Mouse (Mus musculus): ENCODE data around the gene Sin3b. TPM values are rescaled to one million over a fixed set of nuclear protein-coding genes. Genes with fewer than 3 reads are reported as not detected.
"Not testable (repeated sequence)": the region's sequence is repeated elsewhere in the genome, so short reads cannot be mapped to it uniquely, and the experiment has no call there.

Gene Sin3b
- polyA plus RNA-seq (2014; fragmentation: Nextera tagmentation; extraction: Ambion mirVana) = 147 and 155 TPM in 2 replicates

DNA sequence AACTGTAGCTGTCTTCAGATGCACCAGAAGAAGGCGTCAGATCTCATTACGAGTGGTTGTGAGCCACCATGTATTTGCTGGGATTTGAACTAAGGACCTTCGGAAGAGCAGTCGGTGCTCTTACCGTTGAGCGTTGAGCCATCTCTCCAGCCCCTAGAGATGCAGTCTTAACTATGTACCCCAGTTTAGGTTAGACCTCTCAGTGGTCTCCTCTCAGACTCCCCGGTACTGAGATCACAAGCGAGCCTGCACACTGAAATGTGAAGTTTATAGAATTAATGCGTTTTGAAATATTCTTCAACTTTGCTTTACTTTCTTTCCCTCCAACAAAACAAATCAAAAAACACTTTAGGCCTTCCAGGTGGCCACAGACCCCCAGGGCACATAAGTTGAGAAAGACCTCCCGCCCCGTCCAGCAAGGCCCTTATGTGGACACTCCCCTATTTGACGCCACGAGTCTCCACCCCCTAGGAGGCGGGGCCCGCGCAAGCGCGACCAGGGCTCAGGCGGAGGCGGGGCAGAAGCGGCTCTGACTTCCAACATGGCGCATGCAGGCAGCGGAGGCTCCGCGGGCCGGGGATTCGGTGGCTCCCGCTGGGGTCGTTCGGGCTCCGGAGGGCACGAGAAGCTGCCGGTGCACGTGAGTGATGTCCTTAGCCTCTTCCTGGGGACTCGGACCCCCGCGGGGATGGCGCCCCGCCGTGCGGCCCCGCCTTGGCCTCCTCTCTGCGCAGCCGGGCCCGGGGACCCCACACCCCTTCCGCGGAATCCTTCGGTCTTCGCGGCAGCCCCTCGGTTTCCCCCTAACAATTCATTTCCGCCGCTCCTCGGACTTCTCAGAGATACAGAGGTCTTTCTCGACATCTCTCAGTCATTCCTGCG is at the start of gene Sin3b:
Sin3b (plus strand) TSS at position 517 of the 882 bp plus-strand sequence.
- H3K27me3 ChIP-seq (ENCODE audit: control insufficient read depth, insufficient read depth, low read length) = no peaks in the 10 kb centered on the region
- peaks cover 26% of the 10 kb centered on the region for H3K36me3 ChIP-seq (ENCODE audit: control insufficient read depth, insufficient read depth, low read length)
- no peaks in the 10 kb centered on the region for H3K9me3 ChIP-seq (ENCODE audit: control insufficient read depth, low read length)
- peaks cover 7% of the 10 kb centered on the region for H3K4me1 ChIP-seq (ENCODE audit: control insufficient read depth, insufficient read depth, low read length)
- H3K9ac ChIP-seq (ENCODE audit: low read length) = peak within 1 kb of the TSS; percentile 86
- H3K4me2 ChIP-seq = peak within 1 kb of the TSS; percentile 90
- ATAC-seq (ENCODE audit: low FRiP score) (peak; percentile 99), DNase-seq (ENCODE audit: low spot score, missing footprints) (peak; percentile 98)
- peak within 1 kb of the TSS; percentile 76 for H3K4me3 ChIP-seq (ENCODE audit: low read depth, low read length)
- 14% methylated on average over 56 of the region's 56 CpGs for WGBS
- no peak within 1 kb of the TSS for H3K27ac ChIP-seq (ENCODE audit: low read depth, low read length)

DNA sequence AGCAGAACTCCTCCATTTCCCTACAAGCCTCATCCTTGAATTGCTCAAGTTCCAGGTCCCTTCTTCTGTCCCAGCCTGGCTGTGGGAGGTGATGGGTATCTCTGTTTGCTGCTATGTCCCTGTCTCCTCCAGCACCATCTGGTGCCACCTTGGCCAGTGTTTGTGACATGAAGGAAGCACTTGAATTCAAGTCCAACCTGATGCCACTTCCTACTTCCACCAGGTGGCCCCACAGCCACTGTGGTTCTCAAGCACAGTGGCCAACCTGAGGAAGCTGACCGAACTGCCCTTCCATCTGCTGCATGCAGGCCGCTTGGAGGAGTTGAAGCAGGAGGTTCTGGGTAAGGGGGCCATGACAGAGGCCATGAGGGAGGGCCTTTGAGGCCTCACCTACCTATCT is 48.9 kb upstream of the Sin3b start:
- DNase-seq (ENCODE audit: low spot score, missing footprints) = no peak
- no peak overlapping the region for H3K9ac ChIP-seq (ENCODE audit: low read length)
- H3K9me3 ChIP-seq (ENCODE audit: control insufficient read depth, low read length) = no peaks in the 10 kb centered on the region
- no peak overlapping the region for H3K4me3 ChIP-seq (ENCODE audit: low read depth, low read length)
- no peaks in the 10 kb centered on the region for H3K27me3 ChIP-seq (ENCODE audit: control insufficient read depth, insufficient read depth, low read length)
- no peaks in the 10 kb centered on the region for H3K4me1 ChIP-seq (ENCODE audit: control insufficient read depth, insufficient read depth, low read length)
- no peak for ATAC-seq (ENCODE audit: low FRiP score)
- H3K36me3 ChIP-seq (ENCODE audit: control insufficient read depth, insufficient read depth, low read length) = no peaks in the 10 kb centered on the region
- no peak overlapping the region for H3K27ac ChIP-seq (ENCODE audit: low read depth, low read length)
- 85% methylated on average over 2 of the region's 2 CpGs for WGBS
- no peak overlapping the region for H3K4me2 ChIP-seq

DNA sequence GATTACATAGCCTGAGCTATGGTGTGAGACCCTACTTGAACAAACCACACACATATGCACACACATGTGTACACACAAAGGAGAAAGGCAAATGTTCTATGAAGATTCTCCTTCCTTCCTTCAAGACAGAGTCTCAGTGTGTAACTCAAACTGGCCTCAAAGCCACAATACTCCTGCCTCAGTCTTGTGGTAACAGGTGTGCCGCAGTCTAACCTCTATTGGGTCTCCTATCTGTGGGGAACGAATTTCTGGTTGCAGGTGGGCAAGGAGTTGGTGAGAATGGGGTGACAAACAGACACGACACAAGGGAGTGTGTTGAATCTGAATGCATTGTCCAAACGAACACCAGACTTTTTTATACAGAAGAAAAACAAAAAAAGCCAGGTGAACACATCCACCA is 46.6 kb upstream of the Sin3b start:
- Histone ChIP-seq H3K4me2 (no peak overlapping the region), H3K36me3 (ENCODE audit: control insufficient read depth, insufficient read depth, low read length) (no peaks in the 10 kb centered on the region), H3K4me3 (ENCODE audit: low read depth, low read length) (no peak overlapping the region), H3K9me3 (ENCODE audit: control insufficient read depth, low read length) (no peaks in the 10 kb centered on the region), H3K9ac (ENCODE audit: low read length) (no peak overlapping the region), H3K27me3 (ENCODE audit: control insufficient read depth, insufficient read depth, low read length) (no peaks in the 10 kb centered on the region), H3K4me1 (ENCODE audit: control insufficient read depth, insufficient read depth, low read length) (no peaks in the 10 kb centered on the region), H3K27ac (ENCODE audit: low read depth, low read length) (no peak overlapping the region)
- DNase-seq (ENCODE audit: low spot score, missing footprints) (no peak), ATAC-seq (ENCODE audit: low FRiP score) (no peak)
- 62% methylated on average over 4 of the region's 4 CpGs for WGBS

DNA sequence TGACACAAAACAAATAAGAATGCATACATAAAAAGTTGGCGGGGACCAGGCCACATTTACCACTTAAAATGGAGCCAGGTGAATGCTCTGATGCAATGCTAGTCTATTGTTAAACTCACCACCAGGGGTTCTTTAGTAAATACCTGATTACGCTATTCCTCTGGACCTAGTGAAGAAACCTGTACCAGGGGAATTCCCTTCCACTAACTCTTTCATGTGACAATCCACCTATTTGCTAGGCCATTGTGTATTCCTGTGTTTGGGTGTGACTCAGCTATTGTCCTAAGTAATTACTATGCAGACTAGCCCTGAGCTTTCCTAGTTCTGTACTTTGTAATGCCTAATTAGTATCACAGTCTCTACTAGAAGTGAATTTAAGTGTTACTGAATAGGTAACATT is 46.2 kb upstream of the Sin3b start:
- 46% methylated on average over 2 of the region's 2 CpGs for WGBS
- not testable (repeated sequence) for H3K36me3 ChIP-seq (ENCODE audit: control insufficient read depth, insufficient read depth, low read length); H3K4me1 ChIP-seq (ENCODE audit: control insufficient read depth, insufficient read depth, low read length); H3K27ac ChIP-seq (ENCODE audit: low read depth, low read length); ATAC-seq (ENCODE audit: low FRiP score); H3K9ac ChIP-seq (ENCODE audit: low read length); H3K27me3 ChIP-seq (ENCODE audit: control insufficient read depth, insufficient read depth, low read length); DNase-seq (ENCODE audit: low spot score, missing footprints); H3K9me3 ChIP-seq (ENCODE audit: control insufficient read depth, low read length); H3K4me2 ChIP-seq; H3K4me3 ChIP-seq (ENCODE audit: low read depth, low read length)

DNA sequence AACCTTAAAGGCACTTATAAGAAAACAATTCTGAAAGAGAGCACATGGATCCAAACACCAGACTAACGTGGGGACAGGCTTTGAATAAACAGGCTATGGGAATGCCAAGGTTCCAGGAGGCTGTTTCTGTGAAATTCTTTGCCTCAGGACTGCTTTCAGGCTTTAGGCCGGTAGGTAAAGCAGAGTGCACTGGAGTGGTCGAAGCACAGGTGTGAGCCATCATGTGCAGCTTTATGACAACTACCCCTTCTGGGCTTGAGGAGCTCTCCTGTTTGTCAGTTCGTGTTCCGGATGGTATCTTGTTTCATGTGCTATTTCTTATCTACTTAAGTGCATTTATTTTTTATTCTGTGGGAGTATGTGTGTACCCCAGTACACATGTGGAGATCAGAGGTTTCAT is 45.8 kb upstream of the Sin3b start:
- WGBS = 72% methylated on average over 5 of the region's 5 CpGs
- H3K9me3 ChIP-seq (ENCODE audit: control insufficient read depth, low read length) = no peaks in the 10 kb centered on the region

DNA sequence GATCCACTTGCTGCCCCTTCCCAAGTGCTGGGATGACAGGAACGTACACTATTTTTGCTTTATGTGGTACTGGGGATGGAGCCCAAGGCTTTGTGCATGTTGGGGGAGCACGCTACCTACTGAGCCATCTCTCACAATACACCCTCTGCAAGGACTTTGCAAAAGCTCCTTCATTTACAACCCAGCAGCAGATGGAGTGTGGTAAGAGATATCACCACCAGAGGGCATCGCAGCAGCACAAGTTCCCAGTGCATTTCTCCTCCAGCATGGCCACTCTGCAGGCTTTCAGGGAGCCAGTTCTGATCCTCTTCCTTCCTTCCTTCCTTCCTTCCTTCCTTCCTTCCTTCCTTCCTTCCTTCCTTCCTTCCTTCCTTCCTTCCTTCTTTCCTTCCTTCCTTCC is 43.0 kb upstream of the Sin3b start:
- Histone ChIP-seq H3K9ac (ENCODE audit: low read length) (no peak overlapping the region), H3K27ac (ENCODE audit: low read depth, low read length) (no peak overlapping the region), H3K4me2 (no peak overlapping the region), H3K4me1 (ENCODE audit: control insufficient read depth, insufficient read depth, low read length) (no peaks in the 10 kb centered on the region), H3K9me3 (ENCODE audit: control insufficient read depth, low read length) (no peaks in the 10 kb centered on the region), H3K4me3 (ENCODE audit: low read depth, low read length) (no peak overlapping the region), H3K36me3 (ENCODE audit: control insufficient read depth, insufficient read depth, low read length) (no peaks in the 10 kb centered on the region), H3K27me3 (ENCODE audit: control insufficient read depth, insufficient read depth, low read length) (no peaks in the 10 kb centered on the region)
- peak; percentile 91 for DNase-seq (ENCODE audit: low spot score, missing footprints)
- 13% methylated on average over 3 of the region's 3 CpGs for WGBS
- no peak for ATAC-seq (ENCODE audit: low FRiP score)

More for the DNA sequence above, 45.8 kb upstream of the Sin3b start:
- Histone ChIP-seq H3K4me2 (no peak overlapping the region), H3K27ac (ENCODE audit: low read depth, low read length) (no peak overlapping the region), H3K9ac (ENCODE audit: low read length) (no peak overlapping the region), H3K27me3 (ENCODE audit: control insufficient read depth, insufficient read depth, low read length) (no peaks in the 10 kb centered on the region), H3K4me3 (ENCODE audit: low read depth, low read length) (no peak overlapping the region), H3K36me3 (ENCODE audit: control insufficient read depth, insufficient read depth, low read length) (no peaks in the 10 kb centered on the region), H3K4me1 (ENCODE audit: control insufficient read depth, insufficient read depth, low read length) (no peaks in the 10 kb centered on the region)
- ATAC-seq (ENCODE audit: low FRiP score) = no peak
- DNase-seq (ENCODE audit: low spot score, missing footprints) = no peak

DNA sequence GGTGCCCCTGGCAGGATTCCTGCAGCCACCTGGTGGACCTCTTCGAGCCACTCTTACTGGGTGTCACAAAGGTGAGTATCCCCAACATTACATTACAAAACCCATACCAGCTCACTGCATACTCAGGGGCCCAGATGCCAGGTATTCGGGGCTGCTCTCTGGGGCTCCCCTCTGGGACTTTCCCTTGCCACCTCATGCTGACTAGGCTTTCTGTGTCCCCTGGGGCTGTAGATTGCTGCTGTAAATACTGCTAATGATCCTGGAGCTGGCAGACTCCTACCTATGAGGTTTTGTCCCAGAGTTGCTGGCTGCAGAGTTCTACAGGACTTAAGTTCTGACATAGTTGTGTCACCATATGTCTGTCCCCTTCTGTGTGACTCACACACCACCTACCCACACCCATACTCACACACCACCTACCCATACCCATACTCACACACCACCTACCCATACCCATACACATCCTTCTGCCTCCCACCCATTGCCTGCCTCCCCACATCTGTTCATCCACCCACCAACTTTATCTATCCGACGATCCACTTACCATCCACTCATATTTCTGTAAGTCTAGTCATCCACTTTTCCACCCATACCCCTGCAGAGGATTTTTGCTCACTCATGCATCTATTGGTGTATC is 40.9 kb upstream of the Sin3b start:
- Histone ChIP-seq H3K4me3 (ENCODE audit: low read depth, low read length) (no peak overlapping the region), H3K36me3 (ENCODE audit: control insufficient read depth, insufficient read depth, low read length) (no peaks in the 10 kb centered on the region), H3K9me3 (ENCODE audit: control insufficient read depth, low read length) (no peaks in the 10 kb centered on the region), H3K27me3 (ENCODE audit: control insufficient read depth, insufficient read depth, low read length) (no peaks in the 10 kb centered on the region), H3K4me1 (ENCODE audit: control insufficient read depth, insufficient read depth, low read length) (no peaks in the 10 kb centered on the region), H3K9ac (ENCODE audit: low read length) (no peak overlapping the region), H3K4me2 (no peak overlapping the region), H3K27ac (ENCODE audit: low read depth, low read length) (no peak overlapping the region)
- ATAC-seq (ENCODE audit: low FRiP score) (no peak), DNase-seq (ENCODE audit: low spot score, missing footprints) (no peak)
- 88% methylated on average over 4 of the region's 4 CpGs for WGBS

DNA sequence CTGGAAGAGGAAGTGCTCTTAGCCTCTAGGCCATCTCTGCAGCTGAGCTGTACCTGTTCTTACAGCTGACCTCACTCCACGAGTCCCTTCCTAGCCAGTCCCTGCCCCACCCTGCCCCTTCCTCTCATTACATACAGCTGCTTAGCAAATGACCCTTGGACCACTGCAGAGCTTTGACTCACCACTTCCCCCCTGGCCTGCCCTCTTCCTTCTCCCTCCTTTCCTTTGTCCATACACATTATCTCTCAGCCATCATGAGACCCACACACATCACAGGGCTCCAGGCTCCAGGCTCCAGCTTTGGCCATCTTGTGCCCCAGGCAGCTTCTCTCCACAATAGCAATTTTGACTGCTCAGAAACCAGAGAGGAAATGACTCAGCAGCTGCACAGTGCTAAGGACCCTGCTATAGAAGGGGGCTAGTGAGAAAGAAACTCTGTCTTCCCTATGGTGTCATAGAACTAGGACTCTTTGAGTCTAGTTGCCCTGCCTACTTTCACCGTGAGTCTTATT is 40.0 kb upstream of the Sin3b start:
- H3K4me2 ChIP-seq = no peak overlapping the region
- H3K9ac ChIP-seq (ENCODE audit: low read length) = no peak overlapping the region
- no peaks in the 10 kb centered on the region for H3K27me3 ChIP-seq (ENCODE audit: control insufficient read depth, insufficient read depth, low read length)
- H3K4me3 ChIP-seq (ENCODE audit: low read depth, low read length) = no peak overlapping the region
- no peak for ATAC-seq (ENCODE audit: low FRiP score)
- no peaks in the 10 kb centered on the region for H3K36me3 ChIP-seq (ENCODE audit: control insufficient read depth, insufficient read depth, low read length)
- no peaks in the 10 kb centered on the region for H3K4me1 ChIP-seq (ENCODE audit: control insufficient read depth, insufficient read depth, low read length)
- 69% methylated on average over 2 of the region's 2 CpGs for WGBS
- no peak overlapping the region for H3K27ac ChIP-seq (ENCODE audit: low read depth, low read length)
- no peaks in the 10 kb centered on the region for H3K9me3 ChIP-seq (ENCODE audit: control insufficient read depth, low read length)
- no peak for DNase-seq (ENCODE audit: low spot score, missing footprints)

DNA sequence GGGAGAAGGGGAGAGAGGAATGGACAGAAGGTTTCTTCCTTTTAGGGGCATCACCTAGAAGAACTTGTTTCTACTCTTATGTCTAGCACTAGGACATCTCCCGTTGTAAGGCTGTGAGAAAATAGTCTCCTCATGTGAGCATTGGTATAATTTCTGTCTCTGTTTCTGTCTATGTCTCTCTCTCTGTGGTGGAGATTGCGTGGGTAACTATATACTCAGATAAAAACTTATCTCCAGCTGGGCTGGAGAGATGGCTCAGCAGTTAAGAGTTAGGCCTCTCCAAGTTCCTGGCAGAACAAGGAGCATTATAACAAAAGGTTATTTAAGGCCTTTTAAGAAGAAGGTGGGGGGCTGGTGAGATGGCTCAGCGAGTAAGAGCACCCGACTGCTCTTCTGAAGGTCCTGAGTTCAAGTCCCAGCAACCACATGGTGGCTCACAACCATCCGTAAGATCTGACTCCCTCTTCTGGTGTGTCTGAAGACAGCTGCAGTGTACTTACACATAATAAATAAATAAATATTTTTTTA is 39.4 kb upstream of the Sin3b start:
- H3K4me2 ChIP-seq; H3K36me3 ChIP-seq (ENCODE audit: control insufficient read depth, insufficient read depth, low read length); DNase-seq (ENCODE audit: low spot score, missing footprints); H3K9ac ChIP-seq (ENCODE audit: low read length); H3K27me3 ChIP-seq (ENCODE audit: control insufficient read depth, insufficient read depth, low read length); H3K9me3 ChIP-seq (ENCODE audit: control insufficient read depth, low read length); H3K27ac ChIP-seq (ENCODE audit: low read depth, low read length); ATAC-seq (ENCODE audit: low FRiP score); H3K4me1 ChIP-seq (ENCODE audit: control insufficient read depth, insufficient read depth, low read length); H3K4me3 ChIP-seq (ENCODE audit: low read depth, low read length): not testable (repeated sequence)
- WGBS = 89% methylated on average over 5 of the region's 5 CpGs
